ENCODE assay signal across 11 mouse cellular contexts in the genomic region with DNA sequence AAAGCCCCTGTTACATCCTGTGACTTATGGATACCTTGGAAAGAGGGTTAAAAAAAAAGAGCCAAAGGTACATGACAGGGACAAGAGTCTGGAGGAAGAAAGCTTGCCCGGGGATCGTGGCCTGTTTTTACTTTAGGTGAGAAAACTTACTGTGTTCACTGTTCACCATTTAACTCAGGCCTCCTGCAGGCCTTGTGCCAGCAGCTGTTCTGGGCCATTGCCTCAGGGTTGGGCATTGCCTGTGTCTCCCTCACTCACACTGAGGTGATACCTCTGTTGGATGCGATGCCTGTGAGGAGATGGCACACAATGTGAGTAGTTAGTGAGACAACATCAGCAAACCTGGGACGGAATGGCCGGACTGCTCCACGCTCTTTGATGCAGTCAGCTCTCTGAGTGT. TPM values are rescaled to one million over a fixed set of nuclear protein-coding genes. Genes with fewer than 3 reads are reported as not detected.
DNase-seq lines count a peak whose midpoint lies in the region; ATAC-seq lines count a peak whose summit lies in the region.
"Had no signal": no experiment of that assay in that cellular context is flagged by ENCODE, and none has a peak within 500 bp of the region (broad histone marks: within the 10 kb centered on the region; RNA-seq: fewer than 3 reads in every experiment).

No protein-coding gene starts in this region.

- peak overlapping the region; percentile 83 for H3K4me2 ChIP-seq in heart, embryonic 14.5 days (ENCODE audit: low read length)
- H3K4me2 ChIP-seq in forebrain, embryonic 14.5 days (ENCODE audit: low read length): peak overlapping the region; percentile 85
- peak overlapping the region; percentile 90 for H3K4me2 ChIP-seq in neural tube, embryonic 12.5 days (replicated peaks)

- WGBS in heart, embryonic 14.5 days: 94% methylated on average over 6 of the region's 6 CpGs
- WGBS in forebrain, embryonic 14.5 days: 91% methylated on average over 6 of the region's 6 CpGs
- WGBS in neural tube, embryonic 12.5 days: 89% methylated on average over 6 of the region's 6 CpGs

- ATAC-seq in heart, embryonic 14.5 days (ENCODE audit: insufficient number of reproducible peaks, insufficient read depth, low FRiP score, low read depth): no peak
- no peak for ATAC-seq in forebrain, embryonic 14.5 days
- ATAC-seq in neural tube, embryonic 12.5 days (ENCODE audit: low FRiP score, low read depth): no peak
- ATAC-seq in erythroid progenitor cell, adult 5-6 weeks (replicated peaks; ENCODE audit: low FRiP score, poor library complexity, severe bottlenecking): no peak
- ATAC-seq: CD4-positive, CD25-positive, alpha-beta regulatory T cell, adult 4 months had no signal

- peaks cover 4 to 13% of the 10 kb centered on the region in 2 experiments; a peak in 3 of 4 replicates for H3K4me1 ChIP-seq in heart, embryonic 14.5 days (ENCODE audit: control insufficient read depth in 2 of 2, insufficient read depth in 2 of 2, low read length in 2 of 2)
- peaks cover 11% of the 10 kb centered on the region for H3K4me1 ChIP-seq in forebrain, embryonic 14.5 days (ENCODE audit: control insufficient read depth, insufficient read depth, low read length)
- peaks cover 15% of the 10 kb centered on the region for H3K4me1 ChIP-seq in neural tube, embryonic 12.5 days

- peak overlapping the region in 1 of 2 experiments; percentile 94; a peak in 2 of 4 replicates for H3K4me3 ChIP-seq in heart, embryonic 14.5 days (ENCODE audit: control insufficient read depth in 1 of 2, insufficient read depth in 1 of 2, low read depth in 1 of 2, low read length in 2 of 2)
- H3K4me3 ChIP-seq in forebrain, embryonic 14.5 days (ENCODE audit: low read depth, low read length): no peak overlapping the region
- H3K4me3 ChIP-seq in neural tube, embryonic 12.5 days: no peak overlapping the region

- H3K27me3 ChIP-seq in heart, embryonic 14.5 days (ENCODE audit: control insufficient read depth, insufficient read depth, low read length): peaks cover 3% of the 10 kb centered on the region; the same call in 1 of the 2 replicates
- H3K27me3 ChIP-seq in forebrain, embryonic 14.5 days (replicated peaks; ENCODE audit: control insufficient read depth, insufficient read depth, low read length): no peaks in the 10 kb centered on the region
- H3K27me3 ChIP-seq in neural tube, embryonic 12.5 days (replicated peaks): no peaks in the 10 kb centered on the region

- H3K9me3 ChIP-seq in heart, embryonic 14.5 days (ENCODE audit: control insufficient read depth, low read length): no peaks in the 10 kb centered on the region
- no peaks in the 10 kb centered on the region for H3K9me3 ChIP-seq in forebrain, embryonic 14.5 days (replicated peaks; ENCODE audit: control insufficient read depth, low read length)
- no peaks in the 10 kb centered on the region for H3K9me3 ChIP-seq in neural tube, embryonic 12.5 days

- peaks cover 24% of the 10 kb centered on the region for H3K36me3 ChIP-seq in heart, embryonic 14.5 days (ENCODE audit: control insufficient read depth, insufficient read depth, low read length)
- H3K36me3 ChIP-seq in forebrain, embryonic 14.5 days (ENCODE audit: control insufficient read depth, insufficient read depth, low read length): peaks cover 18% of the 10 kb centered on the region
- H3K36me3 ChIP-seq in neural tube, embryonic 12.5 days: peaks cover 15% of the 10 kb centered on the region

- DNase-seq in heart, adult 9 months (ENCODE audit: low spot score in 2 of 2): no peak
- DNase-seq in forebrain, embryonic 14.5 days (ENCODE audit: low spot score): no peak
- peak; percentile 50 for DNase-seq in kidney, postnatal 10 days
- DNase-seq in embryo, embryonic 9.5 days (ENCODE audit: extremely low spot score): no peak
- no peak for DNase-seq in right cerebral cortex, postnatal 4 days
- DNase-seq: layer of hippocampus, adult 9-11 months; spleen, adult 18-20 months had no signal

- H3K27ac ChIP-seq in heart, embryonic 14.5 days (replicated peaks in 1 of 2; ENCODE audit: control insufficient read depth in 1 of 2, insufficient read depth in 1 of 2, low read depth in 2 of 2, low read length in 2 of 2): no peak overlapping the region
- no peak overlapping the region for H3K27ac ChIP-seq in forebrain, embryonic 14.5 days (ENCODE audit: low read depth, low read length)
- no peak overlapping the region for H3K27ac ChIP-seq in neural tube, embryonic 12.5 days

- H3K9ac ChIP-seq in heart, embryonic 14.5 days (ENCODE audit: low read length): no peak overlapping the region
- H3K9ac ChIP-seq in forebrain, embryonic 14.5 days (ENCODE audit: low read length): no peak overlapping the region
- 0 out of 2 replicates have a peak overlapping the region, but pooled peaks have one; percentile 81 for H3K9ac ChIP-seq in neural tube, embryonic 12.5 days

RNA-seq across cellular contexts. Expression of gene Cog2, which starts 1.4 kb away (rescaled TPM):
- 22.6 and 23.8 TPM in 2 replicates for polyA plus RNA-seq in heart, embryonic 14.5 days (2014; fragmentation: Nextera tagmentation; extraction: Ambion mirVana)
- polyA plus RNA-seq in forebrain, embryonic 14.5 days (2014; fragmentation: Nextera tagmentation; extraction: Ambion mirVana): 37.0 and 41.2 TPM in 2 replicates
- 40.3 and 41.0 TPM in 2 replicates for polyA plus RNA-seq in neural tube, embryonic 12.5 days (2016; fragmentation: Nextera tagmentation; extraction: Ambion mirVana)
- total RNA-seq in erythroid progenitor cell, adult 5-6 weeks (2015; ENCODE audit: low replicate concordance): 6.7 and 9.4 TPM in 2 replicates
- total RNA-seq in erythroid progenitor cell, adult 5-6 weeks (2017; ENCODE audit: low replicate concordance): 14.5 and 18.4 TPM in 2 replicates

RNA-seq across cellular contexts. Expression of gene Agt, which starts 47.6 kb away (rescaled TPM):
- 1.1 and 1.3 TPM in 2 replicates for polyA plus RNA-seq in heart, embryonic 14.5 days (2014; fragmentation: Nextera tagmentation; extraction: Ambion mirVana)
- polyA plus RNA-seq in forebrain, embryonic 14.5 days (2014; fragmentation: Nextera tagmentation; extraction: Ambion mirVana): not detected in 2 replicates
- polyA plus RNA-seq in neural tube, embryonic 12.5 days (2016; fragmentation: Nextera tagmentation; extraction: Ambion mirVana): 0.10 and 0.29 TPM in 2 replicates
- 1.1 and 2.5 TPM in 2 replicates for total RNA-seq in erythroid progenitor cell, adult 5-6 weeks (2015; ENCODE audit: low replicate concordance)
- not detected in 2 replicates for total RNA-seq in erythroid progenitor cell, adult 5-6 weeks (2017; ENCODE audit: low replicate concordance)
- polyA plus RNA-seq: CD4-positive, CD25-positive, alpha-beta regulatory T cell, adult 4 months had no signal

RNA-seq across cellular contexts. Expression of gene Capn9, which starts 54.0 kb away (rescaled TPM):
- 0.14 and 0.22 TPM in 2 replicates for polyA plus RNA-seq in heart, embryonic 14.5 days (2014; fragmentation: Nextera tagmentation; extraction: Ambion mirVana)
- polyA plus RNA-seq in forebrain, embryonic 14.5 days (2014; fragmentation: Nextera tagmentation; extraction: Ambion mirVana): 0.19 TPM in 1 of 2 replicates, not detected in the other
- polyA plus RNA-seq in neural tube, embryonic 12.5 days (2016; fragmentation: Nextera tagmentation; extraction: Ambion mirVana): 0.17 TPM in 1 of 2 replicates, not detected in the other
- total RNA-seq in erythroid progenitor cell, adult 5-6 weeks (2015; ENCODE audit: low replicate concordance): not detected in 2 replicates
- not detected in 2 replicates for total RNA-seq in erythroid progenitor cell, adult 5-6 weeks (2017; ENCODE audit: low replicate concordance)
- polyA plus RNA-seq: CD4-positive, CD25-positive, alpha-beta regulatory T cell, adult 4 months had no signal
